Mouse (Mus musculus): Measurements from ENCODE around the gene Irf7. TPM values are rescaled to one million over a fixed set of nuclear protein-coding genes. Genes with fewer than 3 reads are reported as not detected.
"Not testable (repeated sequence)": the region's sequence is repeated elsewhere in the genome, so short reads cannot be mapped to it uniquely, and the experiment has no call there.

Gene Irf7
- polyA plus RNA-seq, 1 experiment from 2014 or later, result 2.3 TPM

DNA sequence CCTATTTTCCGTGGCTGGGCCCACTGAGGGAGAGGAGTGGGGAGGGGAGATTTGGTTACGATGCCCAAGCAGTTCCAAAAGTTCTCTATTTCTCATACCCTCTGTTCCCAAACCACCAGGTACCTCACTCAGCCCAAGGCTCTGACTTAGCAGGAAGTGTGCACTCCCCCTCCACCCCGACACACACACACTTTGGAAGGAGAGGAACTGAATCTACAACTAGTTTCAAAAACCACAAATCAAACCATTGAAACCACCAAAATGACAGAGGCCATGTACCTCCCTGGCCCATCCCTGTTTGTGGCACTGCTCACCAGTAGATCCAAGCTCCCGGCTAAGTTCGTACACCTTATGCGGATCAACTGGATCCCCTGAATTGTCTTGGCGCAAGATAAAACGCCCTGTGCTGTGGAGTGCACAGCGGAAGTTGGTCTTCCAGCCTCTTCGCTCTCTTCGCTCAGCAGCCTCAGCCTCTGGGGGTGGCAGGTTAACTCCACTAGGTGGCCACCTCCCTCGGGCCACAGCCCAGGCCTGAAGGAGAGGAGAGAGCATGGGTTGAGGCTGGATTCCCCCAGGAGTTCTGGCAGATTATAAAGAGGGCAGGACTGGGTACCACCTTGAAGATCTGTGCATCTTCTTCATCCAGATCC, 1.4 kb downstream of the Irf7 start:
- H3K27ac ChIP-seq (replicated peaks; ENCODE audit: low read depth, low read length), result no peak overlapping the region
- peak overlapping the region; percentile 66 for H3K4me2 ChIP-seq (ENCODE audit: low read depth, low read length)
- H3K9ac ChIP-seq (ENCODE audit: low read depth, low read length), result peak overlapping the region; percentile 62; the same call in 1 of the 2 replicates
- WGBS, result 25% methylated on average over 12 of the region's 12 CpGs
- no peaks in the 10 kb centered on the region for H3K27me3 ChIP-seq (replicated peaks; ENCODE audit: control insufficient read depth, insufficient read depth, low read length)
- H3K9me3 ChIP-seq (ENCODE audit: control insufficient read depth, low read length), result no peaks in the 10 kb centered on the region
- H3K4me3 ChIP-seq (ENCODE audit: low read depth, low read length), result no peak overlapping the region
- DNase-seq (ENCODE audit: low spot score), result peak; percentile 34
- H3K36me3 ChIP-seq (ENCODE audit: control insufficient read depth, insufficient read depth, low read length), result peaks cover 43% of the 10 kb centered on the region
- H3K4me1 ChIP-seq (ENCODE audit: control insufficient read depth, insufficient read depth, low read length), result 0 out of 2 replicates have a peak, but pooled peaks cover 7% of the 10 kb centered on the region
- ATAC-seq (ENCODE audit: low read depth), result 0 out of 2 replicates have a peak, but pooled peaks have one; percentile 19

DNA sequence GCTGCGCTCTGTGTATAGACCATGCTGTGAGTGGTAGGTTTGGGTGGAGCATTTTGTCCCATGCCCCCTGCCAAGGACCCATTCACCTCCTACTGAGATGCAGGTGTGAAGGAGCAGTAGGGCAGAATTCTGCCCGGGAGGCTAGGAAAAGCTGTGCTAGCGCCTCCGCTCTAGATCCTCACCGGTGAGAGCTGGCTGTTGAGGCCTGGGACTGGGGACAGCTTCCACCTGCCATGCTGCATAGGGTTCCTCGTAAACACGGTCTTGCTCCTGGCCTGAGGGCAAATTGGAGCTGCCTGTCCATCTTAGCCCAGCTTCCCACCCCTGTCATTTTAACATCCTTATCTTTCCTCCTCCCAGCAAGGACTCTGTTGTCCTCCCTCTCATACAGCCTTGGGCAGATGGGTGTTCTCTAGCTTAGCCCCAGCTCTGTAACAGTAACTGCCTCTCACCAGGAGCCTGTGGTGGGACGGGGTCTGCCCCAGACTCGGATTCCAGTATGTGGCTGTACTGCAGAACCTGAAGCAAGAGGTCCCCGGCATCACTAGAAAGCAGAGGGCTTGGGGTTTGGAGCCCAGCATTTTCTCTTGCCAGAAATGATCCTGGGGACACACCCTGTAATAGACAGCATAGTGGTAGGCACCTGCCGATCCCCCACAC, 2.1 kb downstream of the Irf7 start:
- no peak overlapping the region for H3K4me3 ChIP-seq (ENCODE audit: low read depth, low read length)
- H3K4me1 ChIP-seq (ENCODE audit: control insufficient read depth, insufficient read depth, low read length), result 0 out of 2 replicates have a peak, but pooled peaks cover 7% of the 10 kb centered on the region
- ATAC-seq (ENCODE audit: low read depth) (no peak), DNase-seq (ENCODE audit: low spot score) (no peak)
- H3K27me3 ChIP-seq (replicated peaks; ENCODE audit: control insufficient read depth, insufficient read depth, low read length), result no peaks in the 10 kb centered on the region
- no peak overlapping the region for H3K4me2 ChIP-seq (ENCODE audit: low read depth, low read length)
- 70% methylated on average over 10 of the region's 11 CpGs for WGBS
- peaks cover 50% of the 10 kb centered on the region for H3K36me3 ChIP-seq (ENCODE audit: control insufficient read depth, insufficient read depth, low read length)
- no peak overlapping the region for H3K27ac ChIP-seq (replicated peaks; ENCODE audit: low read depth, low read length)
- H3K9me3 ChIP-seq (ENCODE audit: control insufficient read depth, low read length), result no peaks in the 10 kb centered on the region
- no peak overlapping the region for H3K9ac ChIP-seq (ENCODE audit: low read depth, low read length)

DNA sequence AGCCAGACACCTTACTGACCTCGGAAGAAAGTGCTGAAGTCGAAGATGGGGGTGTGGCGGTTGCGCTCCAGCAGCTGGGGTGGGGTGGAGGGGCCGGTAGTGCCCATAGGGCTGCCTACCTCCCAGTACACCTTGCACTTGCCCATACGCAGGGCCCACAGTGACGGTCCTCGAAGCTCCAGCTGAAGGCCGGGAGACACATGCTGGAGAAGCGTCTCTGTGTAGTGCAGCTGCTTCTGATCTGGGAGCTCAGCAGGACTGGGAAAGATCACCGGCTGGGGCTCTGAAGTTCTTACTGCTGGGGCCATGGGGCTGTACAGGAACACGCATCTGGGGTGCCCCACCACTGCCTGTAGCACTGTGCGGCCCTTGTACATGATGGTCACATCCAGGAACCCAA, 2.6 kb downstream of the Irf7 start:
- DNase-seq (ENCODE audit: low spot score) (no peak), ATAC-seq (ENCODE audit: low read depth) (no peak)
- 86% methylated on average over 13 of the region's 13 CpGs for WGBS
- H3K27ac ChIP-seq (replicated peaks; ENCODE audit: low read depth, low read length), result no peak overlapping the region
- peaks cover 56% of the 10 kb centered on the region for H3K36me3 ChIP-seq (ENCODE audit: control insufficient read depth, insufficient read depth, low read length)
- no peak overlapping the region for H3K4me3 ChIP-seq (ENCODE audit: low read depth, low read length)
- no peak overlapping the region for H3K4me2 ChIP-seq (ENCODE audit: low read depth, low read length)
- no peaks in the 10 kb centered on the region for H3K27me3 ChIP-seq (replicated peaks; ENCODE audit: control insufficient read depth, insufficient read depth, low read length)
- H3K4me1 ChIP-seq (ENCODE audit: control insufficient read depth, insufficient read depth, low read length), result 0 out of 2 replicates have a peak, but pooled peaks cover 7% of the 10 kb centered on the region
- H3K9ac ChIP-seq (ENCODE audit: low read depth, low read length), result no peak overlapping the region
- H3K9me3 ChIP-seq (ENCODE audit: control insufficient read depth, low read length), result no peaks in the 10 kb centered on the region

DNA sequence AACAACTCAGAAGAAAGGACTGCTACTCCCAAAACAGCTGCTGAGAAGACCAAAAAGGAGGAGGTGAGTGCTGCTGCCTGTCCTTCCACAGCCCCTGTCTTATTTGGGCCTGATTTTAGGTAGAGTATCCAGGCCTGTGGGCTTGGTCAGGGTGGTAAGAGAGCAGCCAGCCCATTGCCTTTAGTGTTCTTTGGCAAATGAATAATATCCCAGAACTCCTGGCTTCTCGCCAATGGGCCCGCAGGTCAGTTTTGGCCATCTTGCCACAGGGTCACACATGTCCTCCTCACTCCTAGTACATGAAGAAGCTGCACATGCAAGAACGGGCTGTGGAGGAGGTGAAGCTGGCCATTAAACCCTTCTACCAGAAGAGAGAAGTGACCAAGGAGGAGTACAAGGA, 4.8 kb downstream of the Irf7 start:
- ATAC-seq (ENCODE audit: low read depth), result no peak

GRCm38 (mm10) chr7:141256159-141256558, 10.1 kb downstream of the Irf7 start:
- H3K27ac ChIP-seq (replicated peaks; ENCODE audit: low read depth, low read length), result no peak overlapping the region

More for the DNA sequence above, 4.8 kb downstream of the Irf7 start:
- no peaks in the 10 kb centered on the region for H3K9me3 ChIP-seq (ENCODE audit: control insufficient read depth, low read length)
- no peak overlapping the region for H3K4me2 ChIP-seq (ENCODE audit: low read depth, low read length)
- no peaks in the 10 kb centered on the region for H3K27me3 ChIP-seq (replicated peaks; ENCODE audit: control insufficient read depth, insufficient read depth, low read length)
- no peak for DNase-seq (ENCODE audit: low spot score)
- H3K36me3 ChIP-seq (ENCODE audit: control insufficient read depth, insufficient read depth, low read length), result peaks cover 77% of the 10 kb centered on the region
- no peak overlapping the region for H3K4me3 ChIP-seq (ENCODE audit: low read depth, low read length)
- no peak overlapping the region for H3K27ac ChIP-seq (replicated peaks; ENCODE audit: low read depth, low read length)
- WGBS, result 90% methylated on average over 3 of the region's 3 CpGs
- 0 out of 2 replicates have a peak, but pooled peaks cover 7% of the 10 kb centered on the region for H3K4me1 ChIP-seq (ENCODE audit: control insufficient read depth, insufficient read depth, low read length)
- no peak overlapping the region for H3K9ac ChIP-seq (ENCODE audit: low read depth, low read length)

GRCm38 (mm10) chr7:141250486-141250885, 15.8 kb downstream of the Irf7 start:
- not testable (repeated sequence) for H3K4me1 ChIP-seq (ENCODE audit: control insufficient read depth, insufficient read depth, low read length); DNase-seq (ENCODE audit: low spot score); H3K27ac ChIP-seq (replicated peaks; ENCODE audit: low read depth, low read length); H3K4me3 ChIP-seq (ENCODE audit: low read depth, low read length); H3K9ac ChIP-seq (ENCODE audit: low read depth, low read length); H3K27me3 ChIP-seq (replicated peaks; ENCODE audit: control insufficient read depth, insufficient read depth, low read length); H3K9me3 ChIP-seq (ENCODE audit: control insufficient read depth, low read length); H3K4me2 ChIP-seq (ENCODE audit: low read depth, low read length); ATAC-seq (ENCODE audit: low read depth)
- WGBS, result 90% methylated on average over 4 of the region's 4 CpGs
- peaks cover 95% of the 10 kb centered on the region for H3K36me3 ChIP-seq (ENCODE audit: control insufficient read depth, insufficient read depth, low read length)

More at GRCm38 (mm10) chr7:141256159-141256558, 10.1 kb downstream of the Irf7 start:
- Histone ChIP-seq H3K27me3 (replicated peaks; ENCODE audit: control insufficient read depth, insufficient read depth, low read length) (no peaks in the 10 kb centered on the region), H3K4me2 (ENCODE audit: low read depth, low read length) (no peak overlapping the region), H3K4me3 (ENCODE audit: low read depth, low read length) (no peak overlapping the region), H3K9ac (ENCODE audit: low read depth, low read length) (no peak overlapping the region), H3K4me1 (ENCODE audit: control insufficient read depth, insufficient read depth, low read length) (no peaks in the 10 kb centered on the region), H3K36me3 (ENCODE audit: control insufficient read depth, insufficient read depth, low read length) (peaks cover 97% of the 10 kb centered on the region), H3K9me3 (ENCODE audit: control insufficient read depth, low read length) (no peaks in the 10 kb centered on the region)
- ATAC-seq (ENCODE audit: low read depth) (no peak), DNase-seq (ENCODE audit: low spot score) (no peak)
- 90% methylated on average over 10 of the region's 10 CpGs for WGBS

- H3K27me3 ChIP-seq (replicated peaks; ENCODE audit: control insufficient read depth, insufficient read depth, low read length), result no peaks in the 10 kb centered on the region
- no peak overlapping the region for H3K4me2 ChIP-seq (ENCODE audit: low read depth, low read length)
- H3K27ac ChIP-seq (replicated peaks; ENCODE audit: low read depth, low read length), result no peak overlapping the region
- H3K9ac ChIP-seq (ENCODE audit: low read depth, low read length), result no peak overlapping the region
- no peak overlapping the region for H3K4me3 ChIP-seq (ENCODE audit: low read depth, low read length)
- ATAC-seq (ENCODE audit: low read depth), result no peak
- 94% methylated on average over 10 of the region's 10 CpGs for WGBS
- H3K9me3 ChIP-seq (ENCODE audit: control insufficient read depth, low read length), result no peaks in the 10 kb centered on the region
- H3K36me3 ChIP-seq (ENCODE audit: control insufficient read depth, insufficient read depth, low read length), result peaks cover 58% of the 10 kb centered on the region
- peaks cover 9% of the 10 kb centered on the region for H3K4me1 ChIP-seq (ENCODE audit: control insufficient read depth, insufficient read depth, low read length)
- no peak for DNase-seq (ENCODE audit: low spot score)
Measured at GRCm38 (mm10) chr7:141231551-141231950, 34.7 kb downstream of the Irf7 start.

DNA sequence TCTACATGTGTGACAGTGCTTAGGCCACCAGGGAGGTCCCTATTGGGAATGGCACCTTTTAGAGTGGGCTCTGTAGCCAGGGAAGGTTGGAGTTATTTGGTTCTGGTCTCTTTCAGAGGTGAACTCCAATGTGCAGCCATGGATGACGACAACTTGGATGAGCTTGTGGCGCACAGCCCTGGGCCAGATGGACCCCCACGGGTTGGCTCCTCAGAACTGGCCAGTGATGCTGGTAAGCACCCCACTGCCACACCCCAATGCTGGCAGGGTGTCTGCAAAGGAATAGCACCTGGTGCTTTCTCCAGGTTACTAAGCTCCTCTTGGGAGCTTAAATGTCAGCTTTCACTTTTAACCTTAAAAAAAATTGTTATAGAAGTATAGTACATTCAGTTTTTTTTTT, 35.2 kb downstream of the Irf7 start:
- ATAC-seq (ENCODE audit: low read depth), result no peak
- H3K4me2 ChIP-seq (ENCODE audit: low read depth, low read length), result no peak overlapping the region
- H3K4me1 ChIP-seq (ENCODE audit: control insufficient read depth, insufficient read depth, low read length), result peaks cover 9% of the 10 kb centered on the region
- peaks cover 55% of the 10 kb centered on the region for H3K36me3 ChIP-seq (ENCODE audit: control insufficient read depth, insufficient read depth, low read length)
- no peak overlapping the region for H3K4me3 ChIP-seq (ENCODE audit: low read depth, low read length)
- H3K9me3 ChIP-seq (ENCODE audit: control insufficient read depth, low read length), result no peaks in the 10 kb centered on the region
- no peak overlapping the region for H3K9ac ChIP-seq (ENCODE audit: low read depth, low read length)
- no peak for DNase-seq (ENCODE audit: low spot score)
- H3K27ac ChIP-seq (replicated peaks; ENCODE audit: low read depth, low read length), result no peak overlapping the region
- H3K27me3 ChIP-seq (replicated peaks; ENCODE audit: control insufficient read depth, insufficient read depth, low read length), result no peaks in the 10 kb centered on the region
- WGBS, result 98% methylated on average over 3 of the region's 3 CpGs
